Mouse (Mus musculus) hindbrain, embryonic 13.5 days (tissue): ENCODE data around the gene D17Wsu92e. TPM values are rescaled to one million over a fixed set of nuclear protein-coding genes. Genes with fewer than 3 reads are reported as not detected.

ENCODE experiments used
- polyA plus RNA-seq: library from polyadenylated mRNA; unstranded; fragments of >200 nt; fragmentation: Nextera tagmentation; extraction: Ambion mirVana; gene quantifications from 2 replicates; pipeline ENCODE4 v1.2.1, GENCODE M21; 2015

D17Wsu92e gene
- polyA plus RNA-seq, 1 experiment from 2014 or later: 10.0 TPM

Other genes starting within 250 kb of the D17Wsu92e start
- gene Nudt3, start 197.2 kb downstream of the D17Wsu92e start, polyA plus RNA-seq: 225 and 235 TPM in 2 replicates
- gene RPS10-NUDT3, start 185.4 kb downstream of the D17Wsu92e start, polyA plus RNA-seq: not detected in 2 replicates
- gene Rps10, start 184.0 kb downstream of the D17Wsu92e start, polyA plus RNA-seq: 565 and 583 TPM in 2 replicates
- 27.9 and 31.0 TPM in 2 replicates for gene Pacsin1, start 165.1 kb downstream of the D17Wsu92e start, polyA plus RNA-seq
- gene Spdef, start 91.7 kb downstream of the D17Wsu92e start, polyA plus RNA-seq: 0.60 TPM in 2 replicates
- gene Snrpc, start 17.5 kb upstream of the D17Wsu92e start, polyA plus RNA-seq: 260 and 270 TPM in 2 replicates
- 5.6 and 6.7 TPM in 2 replicates for gene Uhrf1bp1, start 35.8 kb upstream of the D17Wsu92e start, polyA plus RNA-seq
- gene Anks1, start 88.7 kb upstream of the D17Wsu92e start, polyA plus RNA-seq: 58.6 and 75.2 TPM in 2 replicates
- gene Taf11, start 89.2 kb upstream of the D17Wsu92e start, polyA plus RNA-seq: 68.4 and 76.1 TPM in 2 replicates